Mouse (Mus musculus): ENCODE results near the gene Olfr1507.

Gene Olfr1507
- long read RNA-seq, experiment 1, result 0 reads
- long read RNA-seq, experiment 2, result 0 reads

DNA sequence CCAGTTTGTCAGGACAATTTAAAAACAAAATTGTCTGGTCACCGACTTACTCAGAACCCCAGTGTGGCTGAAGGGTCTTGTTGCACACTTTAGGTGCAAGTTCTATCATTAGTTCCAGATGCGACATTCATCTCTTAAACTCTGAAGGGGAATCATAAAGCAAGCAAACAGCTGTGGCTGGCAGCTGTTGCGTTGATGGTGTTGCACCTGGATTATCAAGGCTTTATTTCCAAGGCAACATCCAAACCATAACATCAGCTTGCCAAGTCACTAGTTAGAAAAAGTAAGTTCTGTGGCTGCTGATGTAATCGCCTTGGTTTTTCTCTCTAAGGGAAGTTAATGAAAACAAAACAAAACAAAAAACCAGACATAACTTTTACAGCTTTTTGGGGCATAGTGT lies at the start of gene Olfr1507:
Olfr1507 (minus strand) TSS at position 234 of the 400 bp plus-strand sequence.
- intact Hi-C loops (cut with DNase I), result no loop called here

DNA sequence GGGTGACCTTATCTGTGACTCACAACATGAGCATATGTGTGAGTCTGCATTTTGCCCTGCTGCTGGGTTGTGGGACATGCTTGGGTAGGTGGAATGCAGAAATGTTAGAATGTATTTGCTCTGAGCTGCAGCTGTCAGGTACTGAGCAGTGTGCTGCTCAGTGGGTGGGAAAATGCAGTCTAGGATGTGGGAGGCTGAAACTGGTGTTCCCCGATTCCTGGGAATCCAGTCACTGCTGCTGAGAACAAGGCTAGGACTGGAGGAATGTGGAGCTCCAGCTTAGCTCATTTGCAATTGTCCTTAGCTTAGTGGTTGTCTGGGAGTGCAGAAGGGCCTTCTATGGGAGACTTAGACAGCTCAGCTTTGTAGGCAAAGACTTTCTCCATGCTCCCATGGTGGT lies 37.8 kb upstream of the Olfr1507 start:
- intact Hi-C loops (cut with DNase I), result no loop called here

DNA sequence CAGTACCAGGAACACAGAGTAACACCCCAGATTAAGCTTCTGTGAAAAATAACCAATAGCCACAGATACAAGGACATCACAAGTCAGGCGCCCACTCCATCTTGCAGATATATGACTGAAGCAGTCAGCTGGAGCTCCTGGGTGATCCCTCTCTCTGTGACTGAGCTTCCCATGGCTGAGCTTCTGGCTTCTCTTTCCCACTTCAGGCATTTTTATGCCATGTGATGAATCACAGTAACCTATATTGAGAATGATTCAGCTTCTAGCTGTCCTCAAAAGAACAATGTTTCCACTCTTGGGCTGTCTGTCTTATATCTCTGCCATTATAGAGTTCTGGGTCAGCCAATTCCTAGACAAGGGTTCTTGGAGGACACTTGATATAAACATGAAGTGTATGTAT lies 29.4 kb upstream of the Olfr1507 start:
- intact Hi-C loops (cut with DNase I), result no loop called here

DNA sequence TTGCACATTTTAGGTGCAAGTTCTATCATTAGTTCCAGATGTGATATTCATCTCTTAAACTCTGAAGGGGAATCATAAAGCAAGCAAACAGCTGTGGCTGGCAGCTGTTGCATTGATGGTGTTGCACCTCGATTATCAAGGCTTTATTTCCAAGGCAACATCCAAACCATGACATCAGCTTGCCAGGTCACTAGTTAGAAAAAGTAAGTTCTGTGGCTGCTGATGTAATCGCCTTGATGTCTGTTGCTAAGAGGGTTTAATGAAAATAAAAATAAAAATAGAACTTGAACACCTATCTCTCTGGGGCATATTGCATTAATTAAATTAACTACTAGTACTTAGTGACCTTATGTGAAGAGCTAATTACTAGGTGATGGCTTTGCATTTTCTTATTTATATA lies 28.2 kb downstream of the Olfr1507 start, which contains the start of gene Olfr1508:
Olfr1508 (minus strand) TSS at position 101 of the 400 bp plus-strand sequence.
- intact Hi-C loops (cut with DNase I), result no loop called here

DNA sequence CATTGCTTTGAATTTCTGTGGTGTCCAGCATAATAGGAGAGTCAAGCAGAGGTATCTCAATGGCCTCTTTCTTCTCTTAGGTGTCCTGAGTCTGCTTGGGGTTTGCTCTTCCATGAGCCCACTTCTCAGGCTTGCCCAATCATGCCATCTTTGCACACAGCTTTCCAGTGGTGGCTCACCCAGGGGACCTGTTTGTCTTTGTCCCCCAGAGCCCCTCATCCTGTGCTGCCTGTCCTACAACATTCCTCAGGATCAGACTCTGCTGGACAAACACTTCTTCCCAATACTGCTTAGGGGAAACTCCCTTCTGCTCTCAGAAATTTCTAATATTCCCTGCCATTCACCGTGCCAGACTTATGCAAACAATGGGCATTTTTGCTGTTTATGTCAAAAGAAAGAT lies 29.8 kb downstream of the Olfr1507 start:
- intact Hi-C loops (cut with DNase I), result no loop called here

DNA sequence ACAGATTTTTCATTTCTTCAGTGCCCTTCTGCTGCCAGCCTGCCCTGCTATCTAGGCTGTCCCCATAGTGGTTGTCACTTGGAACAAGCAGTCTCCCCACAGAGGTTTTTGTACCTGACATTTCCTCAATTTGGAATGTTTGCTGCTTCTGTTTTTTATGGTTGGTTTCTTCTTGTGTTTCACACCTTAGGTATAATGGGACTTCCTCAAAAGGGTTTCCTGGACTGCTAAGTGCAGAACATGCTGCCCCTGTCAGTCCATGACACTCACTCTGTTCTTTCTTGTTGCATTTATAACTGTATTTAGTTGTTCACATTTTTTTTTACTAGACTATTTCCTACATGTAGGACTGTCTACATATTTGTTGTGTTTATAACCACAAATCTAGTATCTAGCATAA lies 33.6 kb downstream of the Olfr1507 start:
- intact Hi-C loops (cut with DNase I), result no loop called here

DNA sequence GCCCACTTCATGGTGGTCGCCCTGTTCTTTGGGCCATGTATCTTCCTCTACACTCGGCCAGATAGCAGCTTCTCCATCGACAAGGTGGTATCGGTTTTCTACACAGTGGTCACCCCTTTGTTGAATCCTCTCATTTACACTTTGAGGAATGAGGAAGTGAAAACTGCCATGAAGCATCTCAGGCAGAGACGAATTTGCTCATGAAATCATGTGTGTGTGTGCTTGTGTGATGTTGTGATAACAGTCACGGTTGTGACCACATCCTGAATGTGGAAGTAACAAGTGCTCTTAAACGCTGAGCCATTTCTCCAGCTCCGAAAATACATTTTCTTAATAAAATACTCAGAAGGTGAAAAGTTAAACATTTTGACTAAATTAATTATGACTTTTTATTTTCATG lies 44.4 kb downstream of the Olfr1507 start:
- intact Hi-C loops (cut with DNase I), result no loop called here

DNA sequence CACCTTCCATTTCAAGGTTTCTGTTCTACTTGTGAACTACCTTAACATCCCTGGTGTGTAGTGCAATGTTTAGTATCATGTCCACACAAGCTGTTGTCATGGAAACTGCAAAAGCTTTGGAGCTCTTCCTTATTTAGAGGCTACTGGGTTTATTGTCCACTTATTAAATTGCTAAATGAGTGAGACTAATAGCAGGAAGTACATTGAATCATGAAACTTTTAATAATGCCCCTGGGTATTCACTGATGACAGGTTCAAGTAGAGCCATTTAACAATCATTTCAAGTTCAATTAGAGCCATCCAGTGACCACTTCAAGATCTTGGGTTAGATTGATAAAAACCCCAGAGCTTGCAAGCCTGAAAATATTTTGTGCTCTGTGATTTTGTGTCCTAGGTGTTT lies 52.9 kb downstream of the Olfr1507 start, which contains the start of gene Olfr1509:
Olfr1509 (plus strand) TSS at position 301 of the 400 bp plus-strand sequence.
- intact Hi-C loops (cut with DNase I), result no loop called here

Measured in adrenal gland (tissue).